In genomic region chr1:166804333-166804732, GRCm38 (mm10) we compare ENCODE assay signal across 33 mouse cellular contexts.
"Had no signal": no experiment of that assay in that cellular context is flagged by ENCODE, and none has a peak within 500 bp of the region (broad histone marks: within the 10 kb centered on the region; RNA-seq: fewer than 3 reads in every experiment).

No protein-coding gene starts in this region.

- DNase-seq: heart, postnatal 10 days; heart, postnatal 14 days; heart, postnatal 36 days; heart, postnatal 4 days; kidney, adult 11 months; kidney, adult 18-20 months; kidney, adult 2 months; kidney, adult 8-10 months; kidney, adult 9 months; kidney, postnatal 10 days; kidney, postnatal 14 days; kidney, postnatal 25 days; kidney, postnatal 36 days; kidney, postnatal 4 days; layer of hippocampus, adult 9-11 months; layer of hippocampus, postnatal 36 days had no signal

- H3K9ac ChIP-seq: heart, embryonic 12.5 days; heart, embryonic 13.5 days; heart, embryonic 15.5 days; hindbrain, embryonic 12.5 days; hindbrain, embryonic 13.5 days; hindbrain, embryonic 14.5 days; hindbrain, embryonic 15.5 days; intestine, embryonic 15.5 days; kidney, embryonic 15.5 days had no signal

- H3K9me3 ChIP-seq: heart, embryonic 12.5 days; heart, embryonic 13.5 days; heart, embryonic 15.5 days; hindbrain, embryonic 10.5 days; hindbrain, embryonic 12.5 days; hindbrain, embryonic 13.5 days; hindbrain, embryonic 15.5 days; intestine, embryonic 15.5 days; kidney, embryonic 15.5 days had no signal

- H3K27me3 ChIP-seq: heart, embryonic 12.5 days; heart, embryonic 13.5 days; heart, embryonic 15.5 days; hindbrain, embryonic 12.5 days; hindbrain, embryonic 13.5 days; hindbrain, embryonic 15.5 days; intestine, embryonic 15.5 days; kidney, embryonic 15.5 days had no signal

- H3K36me3 ChIP-seq: heart, embryonic 12.5 days; heart, embryonic 13.5 days; heart, embryonic 15.5 days; hindbrain, embryonic 10.5 days; hindbrain, embryonic 12.5 days; hindbrain, embryonic 13.5 days; hindbrain, embryonic 15.5 days; intestine, embryonic 15.5 days; kidney, embryonic 15.5 days had no signal

- H3K27ac ChIP-seq: heart, embryonic 13.5 days; heart, embryonic 15.5 days; hindbrain, embryonic 10.5 days; hindbrain, embryonic 12.5 days; hindbrain, embryonic 13.5 days; hindbrain, embryonic 14.5 days; hindbrain, embryonic 15.5 days; hindbrain, postnatal 0 days; intestine, embryonic 15.5 days; kidney, embryonic 15.5 days; kidney, postnatal 0 days; layer of hippocampus, adult 2 months; left cerebral cortex, adult 2 months had no signal

- H3K4me1 ChIP-seq: heart, embryonic 12.5 days; heart, embryonic 13.5 days; heart, embryonic 15.5 days; hindbrain, embryonic 10.5 days; hindbrain, embryonic 12.5 days; intestine, embryonic 15.5 days had no signal

- H3K4me3 ChIP-seq: heart, embryonic 12.5 days; heart, embryonic 13.5 days; heart, embryonic 15.5 days; hindbrain, embryonic 10.5 days; hindbrain, embryonic 12.5 days; hindbrain, embryonic 13.5 days; hindbrain, embryonic 15.5 days; intestine, embryonic 15.5 days; kidney, embryonic 15.5 days; layer of hippocampus, adult 2 months; left cerebral cortex, adult 2 months had no signal

- ATAC-seq: hindbrain, embryonic 16.5 days; hindbrain, postnatal 0 days; intestine, embryonic 15.5 days; intestine, embryonic 16.5 days; intestine, postnatal 0 days had no signal
